Mouse (Mus musculus) hindbrain, embryonic 10.5 days (tissue): ENCODE results near the gene Rab6a. TPM values are rescaled to one million over a fixed set of nuclear protein-coding genes. Genes with fewer than 3 reads are reported as not detected.
"Not testable (repeated sequence)": the region's sequence is repeated elsewhere in the genome, so short reads cannot be mapped to it uniquely, and the experiment has no call there.

Source experiments
- DNase-seq: peaks from one replicate; pipeline ENCODE4 v3.0.0-alpha.2; 2017; ENCODE audit warnings: low spot score
- H3K27ac ChIP-seq: fragments of 300-500 bp; sonication (generic); 2 replicates; pipeline ENCODE4 v1.5.1; 2016; ENCODE audit warnings: mild to moderate bottlenecking, moderate library complexity
- H3K27me3 ChIP-seq: fragments of 300-500 bp; sonication (generic); 2 replicates; pipeline ENCODE4 v1.6.1; 2016; ENCODE audit warnings: mild to moderate bottlenecking; ENCODE audit not compliant: poor library complexity, insufficient read depth, severe bottlenecking
- H3K36me3 ChIP-seq: fragments of 300-500 bp; sonication (generic); 2 replicates; pipeline ENCODE4 v1.6.1; 2016; ENCODE audit warnings: mild to moderate bottlenecking, moderate library complexity
- H3K4me1 ChIP-seq: fragments of 300-500 bp; sonication (generic); replicated peaks from 2 replicates; pipeline ENCODE4 v1.6.1; 2016; ENCODE audit warnings: mild to moderate bottlenecking
- H3K4me3 ChIP-seq: fragments of 300-500 bp; sonication (generic); 2 replicates; pipeline ENCODE4 v1.5.1; 2016; ENCODE audit warnings: mild to moderate bottlenecking, moderate library complexity
- H3K9me3 ChIP-seq: fragments of 300-500 bp; sonication (generic); 2 replicates; pipeline ENCODE4 v1.6.1; 2016; ENCODE audit warnings: mild to moderate bottlenecking, moderate library complexity
- WGBS: fragments of 180-500 bp; shearing (Covaris S2); methylation state at CpG from one replicate; pipeline ENCODE4 v1.1.7; 2016; 5-methylcytosine and 5-hydroxymethylcytosine counted together
- polyA plus RNA-seq: library from polyadenylated mRNA; unstranded; fragments of >200 nt; fragmentation: Nextera tagmentation; extraction: Ambion mirVana; gene quantifications from 2 replicates; pipeline ENCODE4 v1.2.1, GENCODE M21; 2016

Gene Rab6a
- 111 and 117 TPM in 2 replicates for polyA plus RNA-seq

- Histone ChIP-seq H3K9me3 (no peaks in the 10 kb centered on the region), H3K27ac (peak within 1 kb of the TSS; percentile 94), H3K4me3 (peak within 1 kb of the TSS; percentile 73), H3K36me3 (no peaks in the 10 kb centered on the region), H3K27me3 (peaks cover 8% of the 10 kb centered on the region; the same call in 1 of the 2 replicates), H3K4me1 (peaks cover 13% of the 10 kb centered on the region)
- DNase-seq, result peak; percentile 99
- under 1% methylated on average over 105 of the region's 105 CpGs for WGBS
Measured at GRCm38 (mm10) chr7:100607214-100608129, at the start of gene Rab6a. Gene Rab6a (plus strand): TSS chr7:100607410.

GRCm38 (mm10) chr7:100559331-100559730, 47.9 kb upstream of the Rab6a start:
- no peak for DNase-seq
- Histone ChIP-seq H3K27me3 (no peaks in the 10 kb centered on the region), H3K36me3 (no peaks in the 10 kb centered on the region), H3K27ac (no peak overlapping the region), H3K9me3 (no peaks in the 10 kb centered on the region), H3K4me1 (peaks cover 13% of the 10 kb centered on the region), H3K4me3 (no peak overlapping the region)
- 86% methylated on average over 4 of the region's 4 CpGs for WGBS

DNA sequence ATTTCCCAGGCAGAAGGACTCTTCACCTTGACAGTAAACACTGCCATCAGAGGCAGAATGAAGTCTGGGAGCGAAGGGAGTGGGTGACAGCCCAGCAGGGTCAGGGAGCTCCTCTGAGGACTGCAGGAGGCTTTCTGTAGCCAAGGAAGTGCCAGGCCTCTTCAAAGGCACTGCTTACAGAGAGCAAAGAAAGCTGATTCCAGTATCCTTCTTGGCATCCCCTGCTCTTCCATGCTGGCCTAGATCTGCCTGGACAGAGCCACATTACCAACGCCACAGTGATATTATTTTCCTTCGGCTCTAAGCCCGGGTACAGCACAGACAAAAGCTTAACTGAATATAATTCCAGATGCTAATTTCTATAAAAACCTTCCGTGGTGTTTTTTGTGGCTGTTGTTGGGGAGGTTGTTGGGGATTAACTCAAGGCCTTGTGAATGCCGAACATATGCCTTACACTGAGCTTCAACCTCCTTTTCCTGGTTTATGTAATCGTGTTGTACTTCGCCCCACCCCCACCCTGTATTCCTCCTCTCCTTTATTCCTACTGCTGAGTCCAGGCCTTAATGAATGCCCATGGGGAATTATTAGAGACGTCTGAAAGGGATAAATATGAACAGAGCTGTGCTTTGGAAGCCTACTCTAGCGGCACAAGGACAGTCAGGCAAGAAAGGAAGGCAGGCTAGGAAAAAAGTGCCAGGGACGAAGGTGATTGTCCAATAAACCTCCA, 45.2 kb upstream of the Rab6a start:
- WGBS, result 82% methylated on average over 11 of the region's 11 CpGs
- peak overlapping the region; percentile 59; the same call in 1 of the 2 replicates for H3K27ac ChIP-seq
- H3K36me3 ChIP-seq, result peaks cover 7% of the 10 kb centered on the region
- H3K4me1 ChIP-seq, result no peaks in the 10 kb centered on the region; the same call in 1 of the 2 replicates
- no peak for DNase-seq
- H3K4me3 ChIP-seq, result no peak overlapping the region
- H3K9me3 ChIP-seq, result no peaks in the 10 kb centered on the region
- H3K27me3 ChIP-seq, result no peaks in the 10 kb centered on the region

GRCm38 (mm10) chr7:100567238-100567637, 40.0 kb upstream of the Rab6a start:
- not testable (repeated sequence) for DNase-seq, H3K9me3 ChIP-seq, H3K27ac ChIP-seq, H3K4me3 ChIP-seq, H3K4me1 ChIP-seq, H3K27me3 ChIP-seq
- 81% methylated on average over 5 of the region's 5 CpGs for WGBS
- peaks cover 25% of the 10 kb centered on the region for H3K36me3 ChIP-seq

DNA sequence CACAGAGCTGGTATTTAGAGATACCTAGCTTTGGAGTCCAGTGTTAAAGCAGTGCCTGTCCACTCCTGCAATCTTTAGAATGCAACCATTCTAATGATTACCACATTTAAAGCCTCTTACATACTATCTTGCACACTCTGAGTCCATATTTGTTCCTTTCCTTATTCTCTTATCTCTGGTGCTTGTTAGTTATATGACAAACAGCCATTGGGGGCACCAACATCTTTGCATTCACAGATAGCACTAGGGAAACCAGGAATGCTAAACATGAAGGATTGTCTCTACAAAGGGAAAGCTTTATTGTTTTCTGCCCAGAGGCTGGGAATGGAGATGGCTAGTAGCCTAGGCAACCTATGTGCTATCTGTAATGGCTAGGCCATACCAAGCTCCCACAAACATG, 37.3 kb upstream of the Rab6a start:
- H3K36me3 ChIP-seq, result peaks cover 21% of the 10 kb centered on the region
- no peaks in the 10 kb centered on the region; the same call in 1 of the 2 replicates for H3K9me3 ChIP-seq
- DNase-seq, result no peak
- H3K27ac ChIP-seq, result no peak overlapping the region
- no peaks in the 10 kb centered on the region for H3K4me1 ChIP-seq
- no peak overlapping the region for H3K4me3 ChIP-seq
- H3K27me3 ChIP-seq, result no peaks in the 10 kb centered on the region

DNA sequence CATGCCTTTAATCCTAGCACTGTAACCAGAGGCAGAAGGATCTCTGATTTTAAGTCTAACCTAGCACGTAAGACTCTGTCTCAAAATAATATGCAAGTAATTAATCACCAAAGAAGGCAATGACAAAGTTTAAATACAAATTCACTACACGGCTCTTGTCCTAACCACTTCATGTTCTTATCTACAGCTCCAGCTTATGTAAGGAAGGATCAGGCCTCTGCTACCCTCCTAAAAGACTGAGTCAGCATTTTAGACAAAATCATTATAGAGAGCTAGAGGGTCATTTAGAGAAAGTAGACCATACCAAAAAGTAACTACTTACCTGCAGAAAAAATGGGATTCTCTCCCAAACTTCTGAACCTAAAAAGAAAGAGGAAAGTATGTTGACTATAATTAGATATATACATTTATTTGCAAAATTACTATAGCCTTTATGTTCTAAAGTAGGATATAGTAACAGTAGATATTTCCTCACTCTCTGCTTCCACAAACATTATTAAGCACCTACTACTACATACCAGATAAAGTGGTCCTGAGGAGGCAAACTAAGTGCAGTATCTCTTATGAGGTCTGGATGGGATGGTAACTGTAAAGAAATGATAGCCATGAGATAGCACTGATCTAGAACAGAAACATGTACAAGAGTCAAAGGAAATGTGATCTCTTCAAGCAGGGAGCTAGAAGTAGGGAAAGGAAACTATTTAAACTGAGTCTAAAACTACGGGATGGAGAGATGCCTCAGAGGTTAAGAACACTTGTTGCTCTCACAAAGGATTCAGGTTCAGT, 36.1 kb upstream of the Rab6a start:
- no peak for DNase-seq
- 91% methylated on average over 3 of the region's 3 CpGs for WGBS
- no peaks in the 10 kb centered on the region; the same call in 1 of the 2 replicates for H3K9me3 ChIP-seq

DNA sequence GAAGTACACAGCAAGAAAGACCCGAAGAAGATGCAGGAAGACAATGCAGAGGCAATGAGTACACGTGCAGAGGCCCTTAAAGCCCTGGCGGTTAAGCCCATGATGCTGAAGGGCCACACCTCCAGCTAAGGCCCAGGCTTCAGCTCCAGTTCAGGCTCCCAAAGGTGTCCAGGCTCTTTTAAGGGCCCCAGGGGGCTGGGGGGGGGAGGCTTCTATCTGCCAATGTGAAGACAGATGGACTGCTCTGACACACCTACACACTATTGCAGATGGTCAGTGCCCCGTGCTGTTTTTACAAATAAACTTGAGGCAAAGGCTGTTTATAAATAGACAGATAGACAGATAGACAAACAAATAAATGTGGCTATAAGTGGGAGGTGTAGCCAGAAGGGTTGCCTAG, 35.1 kb upstream of the Rab6a start:
- Histone ChIP-seq H3K4me3 (no peak overlapping the region), H3K9me3 (no peaks in the 10 kb centered on the region; the same call in 1 of the 2 replicates), H3K4me1 (no peaks in the 10 kb centered on the region), H3K27ac (no peak overlapping the region), H3K36me3 (peaks cover 18% of the 10 kb centered on the region), H3K27me3 (no peaks in the 10 kb centered on the region)
- no peak for DNase-seq
- 88% methylated on average over 4 of the region's 4 CpGs for WGBS

More for the DNA sequence above, 36.1 kb upstream of the Rab6a start:
- H3K27me3 ChIP-seq, result no peaks in the 10 kb centered on the region
- H3K4me3 ChIP-seq, result no peak overlapping the region
- H3K36me3 ChIP-seq, result peaks cover 19% of the 10 kb centered on the region
- no peaks in the 10 kb centered on the region for H3K4me1 ChIP-seq
- H3K27ac ChIP-seq, result no peak overlapping the region

- H3K27ac ChIP-seq, result no peak overlapping the region
- H3K36me3 ChIP-seq, result peaks cover 12% of the 10 kb centered on the region; the same call in 1 of the 2 replicates
- DNase-seq, result no peak
- 85% methylated on average over 4 of the region's 4 CpGs for WGBS
- no peaks in the 10 kb centered on the region for H3K9me3 ChIP-seq
- H3K4me3 ChIP-seq, result no peak overlapping the region
- no peaks in the 10 kb centered on the region for H3K4me1 ChIP-seq
- no peaks in the 10 kb centered on the region for H3K27me3 ChIP-seq
Measured at GRCm38 (mm10) chr7:100572704-100573103, 34.5 kb upstream of the Rab6a start.

DNA sequence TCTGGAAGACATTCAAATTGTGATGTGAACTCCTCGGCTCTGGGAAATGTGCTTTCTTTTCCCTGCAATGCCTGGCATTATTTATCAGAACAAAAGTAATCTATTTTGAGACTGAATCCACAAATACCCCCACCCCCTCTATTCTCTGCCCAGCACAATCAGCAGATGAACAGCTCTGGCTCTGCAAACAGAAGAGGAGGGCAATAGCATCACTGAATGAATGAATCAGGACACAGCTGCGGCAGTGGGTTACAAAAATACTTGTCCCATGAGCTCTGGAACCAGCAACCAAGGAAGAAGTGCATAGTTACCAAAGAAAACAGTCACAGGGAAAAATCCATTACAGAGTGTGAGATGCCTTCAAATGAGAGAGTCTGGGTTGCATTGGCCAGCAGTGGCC, 28.4 kb upstream of the Rab6a start:
- no peak overlapping the region for H3K4me3 ChIP-seq
- H3K27ac ChIP-seq, result no peak overlapping the region
- H3K9me3 ChIP-seq, result no peaks in the 10 kb centered on the region
- WGBS, result 70% methylated on average over 2 of the region's 2 CpGs
- no peak for DNase-seq
- no peaks in the 10 kb centered on the region for H3K27me3 ChIP-seq
- peaks cover 6% of the 10 kb centered on the region for H3K4me1 ChIP-seq
- no peaks in the 10 kb centered on the region for H3K36me3 ChIP-seq

- DNase-seq, result no peak
- no peaks in the 10 kb centered on the region for H3K9me3 ChIP-seq
- no peaks in the 10 kb centered on the region for H3K36me3 ChIP-seq
- peak overlapping the region; percentile 64 for H3K4me3 ChIP-seq
- H3K27me3 ChIP-seq, result no peaks in the 10 kb centered on the region
- WGBS, result 42% methylated on average over 7 of the region's 7 CpGs
- H3K27ac ChIP-seq, result peak overlapping the region; percentile 95
- H3K4me1 ChIP-seq, result peaks cover 6% of the 10 kb centered on the region
Measured at GRCm38 (mm10) chr7:100582235-100582634, 25.0 kb upstream of the Rab6a start.

DNA sequence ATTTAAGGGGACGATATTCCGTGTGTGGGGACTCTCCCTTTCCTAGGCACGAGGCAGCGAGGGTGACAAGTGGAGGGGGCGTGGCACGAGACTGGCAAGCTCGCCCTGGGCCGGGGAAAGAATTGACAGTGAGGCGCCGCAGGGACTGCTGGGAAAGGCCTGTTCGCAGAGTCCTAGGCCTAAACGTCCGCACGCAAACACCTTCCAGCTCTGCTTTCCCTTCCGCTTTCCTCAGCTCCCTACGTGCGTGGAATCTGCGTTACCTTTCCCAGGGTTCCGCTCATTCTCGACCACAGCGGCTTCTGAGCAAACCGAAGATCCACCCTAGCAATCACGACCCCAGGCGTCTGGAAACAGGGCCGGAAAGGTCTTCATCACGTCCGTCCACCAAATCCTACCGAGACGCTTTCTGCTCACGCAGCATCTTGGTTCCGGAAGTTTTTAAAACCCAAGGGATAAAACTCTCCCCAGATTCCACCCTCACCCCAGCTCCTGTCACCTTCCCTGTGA, 24.4 kb upstream of the Rab6a start:
- Histone ChIP-seq H3K9me3 (no peaks in the 10 kb centered on the region), H3K27ac (peak overlapping the region; percentile 95), H3K36me3 (no peaks in the 10 kb centered on the region), H3K27me3 (no peaks in the 10 kb centered on the region), H3K4me3 (peak overlapping the region; percentile 64), H3K4me1 (peaks cover 6% of the 10 kb centered on the region)
- under 1% methylated on average over 31 of the region's 31 CpGs for WGBS
- DNase-seq, result peak; percentile 89

DNA sequence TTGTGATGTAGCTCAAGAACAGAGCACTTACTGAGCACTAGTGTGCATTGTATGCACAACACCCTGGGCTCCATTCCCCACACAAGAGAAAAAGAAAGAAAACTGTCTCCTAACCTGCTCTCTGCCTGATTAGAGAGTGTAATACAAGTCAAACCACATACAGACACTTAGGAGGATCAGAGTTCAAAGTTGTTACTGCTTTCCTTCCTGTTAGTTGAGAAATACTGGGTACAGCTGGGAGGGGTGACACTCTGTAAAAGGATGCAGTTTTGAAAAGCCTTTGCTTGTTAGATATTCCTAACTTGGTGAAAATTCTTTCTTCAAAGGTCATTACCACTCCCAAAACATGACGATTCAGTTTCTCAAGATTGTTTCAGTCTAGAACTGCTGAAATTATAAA, 17.4 kb upstream of the Rab6a start:
- 83% methylated on average over 1 of the region's 1 CpGs for WGBS

More for the DNA sequence above, 17.4 kb upstream of the Rab6a start:
- no peaks in the 10 kb centered on the region for H3K9me3 ChIP-seq
- no peaks in the 10 kb centered on the region; the same call in 1 of the 2 replicates for H3K4me1 ChIP-seq
- no peaks in the 10 kb centered on the region for H3K36me3 ChIP-seq
- H3K27ac ChIP-seq, result no peak overlapping the region
- no peak overlapping the region for H3K4me3 ChIP-seq
- H3K27me3 ChIP-seq, result no peaks in the 10 kb centered on the region
- DNase-seq, result no peak
